Mouse (Mus musculus) heart, adult 2 months (tissue): ENCODE data around the gene Gm19426. TPM values are rescaled to one million over a fixed set of nuclear protein-coding genes. Genes with fewer than 3 reads are reported as not detected.

ENCODE experiments used
- DNase-seq, 2 experiments: peaks; one replicate each; pipeline ENCODE4 v3.0.0; 2021
- H3K27ac ChIP-seq: fragments of 200-600 bp; 2 replicates; pipeline ENCODE4 v1.8.1; 2022
- H3K27me3 ChIP-seq: fragments of 200-500 bp; 2 replicates; pipeline ENCODE4 v1.6.1; 2012; ENCODE audit warnings: mild to moderate bottlenecking, low read length, inconsistent platforms, mixed read lengths; ENCODE audit not compliant: control insufficient read depth, insufficient read depth
- H3K36me3 ChIP-seq: fragments of 200-500 bp; 2 replicates; pipeline ENCODE4 v1.6.1; 2012; ENCODE audit warnings: low read length, inconsistent platforms; ENCODE audit not compliant: control insufficient read depth, insufficient read depth
- H3K4me1 ChIP-seq: fragments of 200-500 bp; 2 replicates; pipeline ENCODE4 v1.6.1; 2011; ENCODE audit warnings: low read length; ENCODE audit not compliant: control insufficient read depth, insufficient read depth
- H3K4me3 ChIP-seq: fragments of 200-600 bp; 2 replicates; pipeline ENCODE4 v1.8.1; 2022
- H3K79me2 ChIP-seq: fragments of 200-500 bp; replicated peaks from 2 replicates; pipeline ENCODE4 v1.6.1; 2012; ENCODE audit warnings: mild to moderate bottlenecking, inconsistent platforms, low read length, moderate library complexity, mixed read lengths; ENCODE audit not compliant: control insufficient read depth, insufficient read depth
- H3K9ac ChIP-seq: fragments of 200-500 bp; 2 replicates; pipeline ENCODE4 v1.6.1; 2012; ENCODE audit warnings: low read depth, mild to moderate bottlenecking, control low read depth, inconsistent platforms, low read length, mixed read lengths
- CTCF ChIP-seq: fragments of 200-600 bp; IDR thresholded peaks from 2 replicates; pipeline ENCODE4 v1.8.1; 2022; ENCODE audit warnings: antibody characterized with exemption, mild to moderate bottlenecking, moderate library complexity
- EP300 ChIP-seq: fragments of 200-500 bp; IDR thresholded peaks from 2 replicates; pipeline ENCODE4 v1.6.1; 2011; ENCODE audit warnings: low read depth, low read length, control low read depth; ENCODE audit not compliant: insufficient read depth
- POLR2A ChIP-seq: fragments of 200-500 bp; IDR thresholded peaks from 2 replicates; pipeline ENCODE4 v1.6.1; 2011; ENCODE audit warnings: mild to moderate bottlenecking, low read depth, low read length, control low read depth; ENCODE audit not compliant: insufficient read depth
- WGBS: fragments of 180-500 bp; shearing (Covaris S2); methylation state at CpG from one replicate; pipeline ENCODE4 v1.1.7; 2018; 5-methylcytosine and 5-hydroxymethylcytosine counted together
- intact Hi-C: fragments of 180-260 bp; cut with DNase I; formaldehyde crosslinking; loops from one replicate; pipeline ENCODE4 v1.15.1; 2025
- polyA plus RNA-seq: library from polyadenylated mRNA; depleted of rRNA; stranded (reverse); fragments of >200 nt; gene quantifications from 2 replicates; pipeline ENCODE4 v1.2.3, GENCODE M21; 2012
- total RNA-seq, 2 experiments: library from RNA; stranded (reverse); gene quantifications; 2 replicates each; pipeline ENCODE4 v1.2.3; 2021

Gene Gm19426
- total and polyA plus RNA-seq, 3 experiments = 1.5 to 2.0 (median 1.8) TPM

- H3K27me3 ChIP-seq = no peaks in the 10 kb centered on the region
Measured at GRCm38 (mm10) chr2:84783315-84783714, 39.9 kb upstream of the Gm19426 start.

DNA sequence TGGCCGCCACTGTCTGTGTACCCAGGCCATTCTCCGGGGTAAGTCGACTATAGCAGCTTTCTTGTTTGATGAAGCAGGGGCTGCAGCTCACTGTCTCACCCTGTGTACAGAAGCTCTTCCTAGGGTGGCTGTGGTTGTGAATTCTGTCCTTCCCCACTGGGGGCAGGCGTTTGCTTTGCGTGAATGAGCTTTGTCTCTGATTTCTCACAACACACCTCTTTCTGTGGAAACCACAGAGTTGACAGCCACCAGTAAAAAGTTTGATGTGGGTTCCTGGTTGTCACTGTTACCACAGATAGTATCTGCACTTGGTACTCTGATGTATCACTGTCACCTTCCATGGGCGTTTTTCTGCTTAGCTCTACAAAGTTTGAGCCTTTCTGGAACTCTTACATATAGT is 35.8 kb upstream of the Gm19426 start:
- Histone ChIP-seq H3K4me3 (no peak overlapping the region), H3K9ac (no peak overlapping the region), H3K36me3 (0 out of 2 replicates have a peak, but pooled peaks cover 2% of the 10 kb centered on the region), H3K27ac (no peak overlapping the region), H3K27me3 (no peaks in the 10 kb centered on the region), H3K79me2 (no peaks in the 10 kb centered on the region), H3K4me1 (peaks cover 5% of the 10 kb centered on the region)
- intact Hi-C loops = no loop called here
- 55% methylated on average over 6 of the region's 6 CpGs for WGBS
- DNase-seq = peak in 1 of 2 experiments; percentile 19
- TF ChIP-seq POLR2A (no peak), CTCF (peak; percentile 49)

More at GRCm38 (mm10) chr2:84783315-84783714, 39.9 kb upstream of the Gm19426 start:
- DNase-seq = no peak
- H3K9ac ChIP-seq = no peak overlapping the region
- H3K4me1 ChIP-seq = peaks cover 5% of the 10 kb centered on the region
- H3K27ac ChIP-seq = peak overlapping the region; percentile 40
- 48% methylated on average over 1 of the region's 1 CpGs for WGBS
- intact Hi-C loops = no loop called here
- no peak overlapping the region for H3K4me3 ChIP-seq
- TF ChIP-seq POLR2A = no peak
- H3K79me2 ChIP-seq = no peaks in the 10 kb centered on the region
- 0 out of 2 replicates have a peak, but pooled peaks cover 2% of the 10 kb centered on the region for H3K36me3 ChIP-seq

GRCm38 (mm10) chr2:84777706-84778105 is 34.3 kb upstream of the Gm19426 start:
- TF ChIP-seq CTCF = no peak
- no peak for TF ChIP-seq POLR2A
- no peak for TF ChIP-seq EP300

DNA sequence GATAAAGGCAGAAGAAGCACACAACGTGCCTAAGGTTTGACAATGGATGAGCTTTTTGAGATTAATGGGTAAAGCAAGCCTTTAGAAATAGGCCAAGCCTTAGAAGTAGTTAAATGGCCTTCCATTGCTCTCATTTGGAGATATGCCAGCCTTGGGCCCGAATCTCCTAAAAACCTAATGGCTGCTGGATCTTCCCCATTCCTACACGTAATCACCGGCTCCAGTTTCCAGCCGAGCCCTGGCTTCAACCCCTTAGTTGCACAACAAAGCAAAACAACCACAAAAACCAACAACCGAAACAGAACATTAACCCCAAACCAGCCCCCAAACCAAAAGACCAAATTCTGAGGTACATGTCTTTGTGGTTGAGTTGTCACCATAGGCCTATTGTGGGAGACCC is 32.2 kb upstream of the Gm19426 start:
- peak overlapping the region; percentile 67 for H3K27ac ChIP-seq
- intact Hi-C loops = no loop called here
- WGBS = 79% methylated on average over 6 of the region's 6 CpGs
- TF ChIP-seq CTCF (no peak), EP300 (no peak), POLR2A (no peak)
- H3K79me2 ChIP-seq = no peaks in the 10 kb centered on the region
- no peak overlapping the region for H3K4me3 ChIP-seq
- H3K4me1 ChIP-seq = peaks cover 5% of the 10 kb centered on the region
- peak; percentile 47 to 53 for DNase-seq
- H3K27me3 ChIP-seq = no peaks in the 10 kb centered on the region
- H3K36me3 ChIP-seq = no peaks in the 10 kb centered on the region
- no peak overlapping the region for H3K9ac ChIP-seq

More at GRCm38 (mm10) chr2:84777706-84778105, 34.3 kb upstream of the Gm19426 start:
- H3K27ac ChIP-seq = no peak overlapping the region
- H3K9ac ChIP-seq = no peak overlapping the region
- H3K79me2 ChIP-seq = no peaks in the 10 kb centered on the region
- no peaks in the 10 kb centered on the region for H3K36me3 ChIP-seq
- no peaks in the 10 kb centered on the region for H3K27me3 ChIP-seq
- DNase-seq = no peak
- no peak overlapping the region for H3K4me3 ChIP-seq
- WGBS = 62% methylated on average over 3 of the region's 3 CpGs
- H3K4me1 ChIP-seq = peaks cover 5% of the 10 kb centered on the region
- intact Hi-C loops = no loop called here

DNA sequence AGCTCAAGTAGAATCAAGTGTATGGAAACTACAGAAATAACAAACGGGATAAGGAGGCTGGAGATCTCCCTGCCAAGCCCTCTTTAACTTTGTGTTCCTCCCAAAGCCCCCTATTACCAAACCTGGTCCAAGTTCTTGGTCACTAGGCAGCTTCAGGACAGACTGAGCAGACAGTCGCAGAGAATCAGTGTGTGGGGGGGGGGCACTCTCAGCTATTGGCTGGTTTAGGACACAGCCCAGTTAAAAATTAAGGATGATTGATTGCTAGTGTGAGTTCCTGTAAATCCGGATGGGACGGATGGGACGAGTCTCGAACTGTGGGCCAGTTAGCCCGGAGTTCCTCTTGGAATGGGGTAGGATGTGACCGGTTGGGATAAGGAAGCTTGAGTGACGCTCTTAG is 31.8 kb upstream of the Gm19426 start, which contains the start of gene Serping1:
Gene Serping1 (minus strand): TSS at position 204 of the 400 bp plus-strand sequence.
- DNase-seq = peak in 1 of 2 experiments; percentile 20
- Histone ChIP-seq H3K4me3 (peak within 1 kb of the TSS; percentile 40), H3K27me3 (no peaks in the 10 kb centered on the region), H3K27ac (peak within 1 kb of the TSS; percentile 80), H3K4me1 (peaks cover 5% of the 10 kb centered on the region), H3K9ac (peak within 1 kb of the TSS; percentile 15), H3K79me2 (no peaks in the 10 kb centered on the region), H3K36me3 (no peaks in the 10 kb centered on the region)
- 67% methylated on average over 9 of the region's 9 CpGs for WGBS
- no peak for TF ChIP-seq EP300
- no peak for TF ChIP-seq POLR2A
- intact Hi-C loops = no loop called here

DNA sequence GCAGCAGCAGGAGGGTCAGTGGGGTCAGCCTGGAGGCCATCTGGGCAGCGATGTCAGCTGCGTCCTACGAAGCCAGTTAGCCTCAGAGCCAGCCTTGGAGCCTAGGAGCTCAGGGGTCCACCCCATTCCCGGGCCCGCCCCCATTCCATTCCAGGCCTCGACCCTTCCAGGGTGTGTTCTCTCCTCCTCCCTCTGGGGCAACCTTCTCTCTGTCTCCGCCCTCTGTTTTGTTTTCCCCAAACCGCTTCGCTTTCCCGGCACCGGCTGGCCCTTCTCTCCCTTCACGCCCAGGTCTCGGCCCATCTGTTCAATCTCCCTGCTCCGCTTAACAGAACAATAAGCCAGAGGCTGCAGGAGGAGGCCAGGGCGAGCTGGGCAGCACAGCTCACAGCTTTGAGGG is 31.3 kb upstream of the Gm19426 start:
- H3K79me2 ChIP-seq = no peaks in the 10 kb centered on the region

More for the DNA sequence above, 31.3 kb upstream of the Gm19426 start:
- peak; percentile 81 to 90 for DNase-seq
- H3K4me1 ChIP-seq = peaks cover 5% of the 10 kb centered on the region
- H3K27ac ChIP-seq = peak overlapping the region; percentile 80
- intact Hi-C loops = no loop called here
- TF ChIP-seq POLR2A = peak; percentile 70
- TF ChIP-seq EP300 = no peak
- TF ChIP-seq CTCF = peak; percentile 11; the same call in 1 of the 2 replicates
- H3K27me3 ChIP-seq = no peaks in the 10 kb centered on the region
- peak overlapping the region; percentile 15 for H3K9ac ChIP-seq
- 20% methylated on average over 14 of the region's 15 CpGs for WGBS
- H3K4me3 ChIP-seq = peak overlapping the region; percentile 40
- no peaks in the 10 kb centered on the region for H3K36me3 ChIP-seq
